Mouse (Mus musculus): Measurements from ENCODE around the gene Jam2.
A peak's percentile ranks its signal among the peaks of the same experiment; 100 is the strongest.

The Jam2 gene

DNA sequence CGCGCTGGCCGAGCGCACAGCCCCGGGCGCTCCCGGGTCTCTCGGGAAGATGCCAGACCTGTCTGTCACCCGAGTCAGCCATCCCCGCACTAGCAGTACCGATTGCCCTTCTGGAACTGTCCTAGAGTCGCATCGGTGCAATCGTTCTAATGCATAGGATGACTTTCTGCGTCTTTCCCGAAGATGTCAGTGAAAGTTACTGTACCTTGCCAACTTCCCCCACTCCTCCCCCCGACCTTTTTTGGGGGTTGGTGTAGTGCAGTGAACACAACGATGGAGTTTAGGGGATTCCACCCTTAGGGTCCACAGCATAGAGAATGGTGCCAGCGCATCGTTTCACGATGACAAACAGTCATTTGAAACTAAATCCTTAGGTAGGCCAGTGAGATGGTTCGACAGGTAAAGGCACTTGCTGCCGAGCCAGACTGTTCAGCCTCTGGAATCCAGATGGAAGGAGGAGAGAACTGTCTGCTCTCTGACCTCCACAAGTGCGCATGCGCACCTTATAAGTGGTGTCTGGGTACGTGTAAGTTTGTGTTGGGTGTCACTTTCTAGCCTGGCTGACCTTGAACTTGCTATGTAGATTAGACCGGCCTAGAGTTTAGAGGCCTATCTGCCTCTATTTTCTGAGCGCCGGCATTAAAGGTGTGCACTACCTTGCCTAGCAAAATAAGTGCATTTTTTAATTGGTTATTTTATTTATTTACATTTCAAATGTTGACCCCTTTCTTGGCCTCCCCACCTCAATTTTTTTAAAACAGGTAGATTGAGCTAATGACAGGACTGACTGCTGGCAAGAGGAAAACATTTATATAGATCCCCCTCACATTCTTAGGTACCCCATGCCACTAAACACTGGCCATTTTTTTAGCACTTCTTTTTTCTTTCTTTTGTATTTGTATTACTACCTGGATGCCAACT is 62.2 kb downstream of the Jam2 start:
- peak; percentile 33 to 71 for DNase-seq (ENCODE audit: low spot score in 2 of 2)

DNA sequence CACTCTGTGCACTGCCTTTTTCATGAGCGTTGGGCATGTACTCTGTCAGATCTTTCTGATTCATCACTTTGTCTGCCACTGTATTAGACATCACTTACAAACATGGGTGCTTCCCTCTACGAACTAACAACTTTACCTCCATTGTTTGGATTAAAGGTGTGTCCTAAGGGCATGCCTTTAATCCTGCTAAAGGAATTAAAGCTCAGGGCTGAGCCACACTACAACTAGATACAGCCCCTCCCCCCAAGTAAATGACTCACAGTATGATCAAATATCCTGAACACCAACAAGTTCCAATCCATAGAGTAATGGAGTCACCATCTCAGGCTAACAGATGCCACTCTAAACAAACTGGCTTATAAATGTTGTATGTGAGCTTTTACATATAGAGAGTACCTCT is 64.7 kb downstream of the Jam2 start:
- DNase-seq (ENCODE audit: low spot score in 2 of 2), result no peak

DNA sequence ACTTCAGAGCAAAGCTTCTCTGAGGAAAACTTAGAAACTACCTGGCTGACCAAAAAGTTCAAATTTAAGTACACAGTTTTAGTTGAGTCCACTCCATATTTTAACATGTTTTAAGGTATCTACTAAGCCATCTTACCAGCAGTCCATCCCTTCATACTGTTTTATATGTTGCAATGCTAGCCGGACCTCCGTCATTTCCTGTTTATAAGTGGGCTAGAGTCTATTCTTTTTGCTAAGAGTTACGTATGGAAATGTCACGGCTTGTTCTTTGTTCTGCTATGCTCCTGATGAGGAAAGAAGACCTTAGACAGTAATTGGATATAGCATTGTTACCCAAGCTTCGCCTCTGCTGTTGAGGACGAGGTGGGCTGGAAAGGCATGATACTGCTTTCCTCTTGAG is 79.6 kb downstream of the Jam2 start:
- no peak for DNase-seq (ENCODE audit: low spot score in 2 of 2)

DNA sequence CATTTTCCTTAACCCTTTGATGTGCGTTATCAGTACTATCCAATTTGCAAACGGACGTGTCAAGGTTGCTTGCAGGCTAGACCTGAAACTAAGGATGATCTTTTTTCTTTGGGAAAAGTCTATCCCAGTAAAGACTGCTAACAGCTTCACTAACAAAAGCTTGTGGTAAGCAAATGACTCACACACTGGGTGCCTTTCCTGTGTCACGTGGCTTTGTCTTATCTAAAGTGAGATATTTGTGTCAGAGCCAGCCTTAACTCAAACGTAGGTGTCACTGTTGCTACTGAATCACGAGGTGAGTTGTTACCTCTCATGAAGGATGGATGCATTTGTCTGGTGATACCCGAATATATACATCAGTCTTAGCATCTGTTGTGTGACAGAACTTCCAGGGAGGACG is 90.7 kb downstream of the Jam2 start:
- no peak for DNase-seq (ENCODE audit: low spot score in 2 of 2)

DNA sequence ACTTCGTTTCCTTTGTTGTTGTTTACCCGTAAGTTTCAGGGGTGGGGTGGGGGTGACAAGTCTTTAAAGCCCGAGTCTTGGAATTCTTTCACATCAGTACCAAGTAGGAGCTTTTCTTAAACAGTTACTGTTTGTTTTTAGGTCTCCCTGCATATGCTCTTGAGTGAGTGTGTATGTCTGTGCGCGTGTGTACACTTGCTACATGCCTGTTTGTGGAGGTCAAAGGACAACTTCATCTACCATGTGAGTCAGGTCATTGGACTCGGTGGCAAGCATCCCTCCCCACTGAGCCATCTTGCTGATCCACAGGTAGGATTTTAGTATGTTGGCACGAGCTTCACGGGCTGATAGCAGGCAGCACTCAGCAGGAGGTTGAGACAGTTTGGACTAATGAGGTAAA is 99.9 kb downstream of the Jam2 start:
- no peak for DNase-seq (ENCODE audit: low spot score in 2 of 2)

DNA sequence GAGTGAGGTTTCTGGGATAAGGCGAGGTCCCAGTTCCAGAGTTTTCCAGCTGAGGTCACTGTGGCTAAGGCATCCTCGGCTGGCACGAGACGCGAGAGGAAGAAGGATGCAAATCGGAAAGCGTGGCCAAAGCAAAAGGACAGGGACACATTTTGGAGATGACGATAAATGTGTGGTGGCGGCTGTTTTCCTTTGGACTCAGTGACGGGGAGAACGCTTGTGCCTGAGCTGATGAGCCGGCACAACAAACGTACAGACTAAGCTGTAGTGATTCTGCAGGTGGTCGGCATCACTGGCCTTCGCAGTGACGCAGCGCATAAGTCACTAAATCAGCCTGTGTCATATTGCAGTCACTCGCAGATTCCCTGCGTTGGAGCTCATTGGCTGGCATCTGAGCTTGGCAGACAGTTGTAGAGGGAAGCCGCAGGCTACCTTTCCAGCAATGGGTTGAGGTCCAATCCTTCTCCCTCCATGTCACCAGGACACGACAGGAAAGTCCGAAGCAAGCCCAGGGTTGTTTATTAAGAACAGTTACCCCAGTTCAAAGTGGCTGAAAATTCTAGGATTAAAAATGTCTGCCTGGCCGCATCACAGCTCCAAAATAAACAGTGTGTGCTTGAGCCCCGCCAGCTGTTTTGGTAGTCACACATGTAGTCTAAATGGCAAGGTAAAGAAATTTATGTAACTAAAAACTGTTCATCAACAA is 101.2 kb downstream of the Jam2 start:
- DNase-seq (ENCODE audit: low spot score in 2 of 2), result no peak

Data from spleen, postnatal 4 days (tissue).